Mouse (Mus musculus): ENCODE data around the gene Zfp385a. TPM values are rescaled to one million over a fixed set of nuclear protein-coding genes. Genes with fewer than 3 reads are reported as not detected.

Zfp385a gene
- total RNA-seq, 2 experiments from 2014 or later = 6.8 to 40.1 TPM

- ATAC-seq (ENCODE audit: poor library complexity, severe bottlenecking) = peak; percentile 52
Observed at GRCm38 (mm10) chr15:103339166-103339960, 530 bp downstream of the Zfp385a start.

- ATAC-seq (ENCODE audit: poor library complexity, severe bottlenecking) = no peak
Observed at GRCm38 (mm10) chr15:103338829-103339165, 1.1 kb downstream of the Zfp385a start.

- ATAC-seq (ENCODE audit: poor library complexity, severe bottlenecking) = no peak
Observed at GRCm38 (mm10) chr15:103336996-103337667, 2.8 kb downstream of the Zfp385a start.

GRCm38 (mm10) chr15:103335488-103336235 lies 4.2 kb downstream of the Zfp385a start:
- ATAC-seq (ENCODE audit: poor library complexity, severe bottlenecking) = no peak

GRCm38 (mm10) chr15:103335040-103335439 lies 4.9 kb downstream of the Zfp385a start:
- ATAC-seq (ENCODE audit: poor library complexity, severe bottlenecking) = no peak

GRCm38 (mm10) chr15:103334194-103334593 lies 5.7 kb downstream of the Zfp385a start:
- no peak for ATAC-seq (ENCODE audit: poor library complexity, severe bottlenecking)

GRCm38 (mm10) chr15:103333738-103334137 lies 6.2 kb downstream of the Zfp385a start:
- ATAC-seq (ENCODE audit: poor library complexity, severe bottlenecking) = peak; percentile 90

- ATAC-seq (ENCODE audit: poor library complexity, severe bottlenecking) = peak; percentile 83
Observed at GRCm38 (mm10) chr15:103333081-103333615, 6.7 kb downstream of the Zfp385a start.

GRCm38 (mm10) chr15:103323455-103324247 lies 16.2 kb downstream of the Zfp385a start:
- ATAC-seq (ENCODE audit: poor library complexity, severe bottlenecking) = peak; percentile 96

- no peak for ATAC-seq (ENCODE audit: poor library complexity, severe bottlenecking)
Observed at GRCm38 (mm10) chr15:103323070-103323454, 16.8 kb downstream of the Zfp385a start.

GRCm38 (mm10) chr15:103322396-103322795 lies 17.5 kb downstream of the Zfp385a start:
- ATAC-seq (ENCODE audit: poor library complexity, severe bottlenecking) = no peak

- no peak for ATAC-seq (ENCODE audit: poor library complexity, severe bottlenecking)
Observed at GRCm38 (mm10) chr15:103321076-103321475, 18.8 kb downstream of the Zfp385a start.

GRCm38 (mm10) chr15:103318201-103318816 lies 21.6 kb downstream of the Zfp385a start:
- no peak for ATAC-seq (ENCODE audit: poor library complexity, severe bottlenecking)

- no peak for ATAC-seq (ENCODE audit: poor library complexity, severe bottlenecking)
Observed at GRCm38 (mm10) chr15:103317731-103318130, 22.2 kb downstream of the Zfp385a start.

GRCm38 (mm10) chr15:103317120-103317519 lies 22.8 kb downstream of the Zfp385a start:
- no peak for ATAC-seq (ENCODE audit: poor library complexity, severe bottlenecking)

GRCm38 (mm10) chr15:103315979-103316776 lies 23.7 kb downstream of the Zfp385a start:
- peak; percentile 74 for ATAC-seq (ENCODE audit: poor library complexity, severe bottlenecking)

GRCm38 (mm10) chr15:103315011-103315502 lies 24.8 kb downstream of the Zfp385a start:
- no peak for ATAC-seq (ENCODE audit: poor library complexity, severe bottlenecking)

- ATAC-seq (ENCODE audit: poor library complexity, severe bottlenecking) = no peak
Observed at GRCm38 (mm10) chr15:103314181-103314580, 25.7 kb downstream of the Zfp385a start.

GRCm38 (mm10) chr15:103313495-103314095 lies 26.3 kb downstream of the Zfp385a start:
- peak; percentile 28; the same call in 1 of the 2 replicates for ATAC-seq (ENCODE audit: poor library complexity, severe bottlenecking)

Measured in megakaryocyte, adult 5-6 weeks (primary cell).